Mouse (Mus musculus) megakaryocyte, embryonic 14.5 days (primary cell): Measurements from ENCODE around the gene Cask. TPM values are rescaled to one million over a fixed set of nuclear protein-coding genes. Genes with fewer than 3 reads are reported as not detected.

Source experiments
- H3K27me3 ChIP-seq: replicated peaks from 2 replicates; pipeline ENCODE3; 2012; ENCODE audit warnings: inconsistent platforms
- H3K36me3 ChIP-seq: replicated peaks from 2 replicates; pipeline ENCODE3; 2012; ENCODE audit warnings: low read length, inconsistent platforms, mixed read lengths
- H3K4me1 ChIP-seq: 2 replicates; pipeline ENCODE4 v1.6.1; 2012; ENCODE audit warnings: inconsistent platforms
- H3K4me3 ChIP-seq: replicated peaks from 2 replicates; pipeline ENCODE3; 2012; ENCODE audit warnings: moderate library complexity, mild to moderate bottlenecking, inconsistent platforms
- H3K9me3 ChIP-seq: 2 replicates; pipeline ENCODE4 v1.6.1; 2012; ENCODE audit warnings: inconsistent platforms
- FLI1 ChIP-seq: IDR thresholded peaks from 2 replicates; pipeline ENCODE4 v1.6.1; 2012; ENCODE audit warnings: low read length, inconsistent platforms, mixed read lengths
- GATA1 ChIP-seq: IDR thresholded peaks from 3 replicates; pipeline ENCODE4 v1.6.1; 2012; ENCODE audit warnings: mixed read lengths, low read length, inconsistent platforms, borderline replicate concordance
- polyA plus RNA-seq: library from polyadenylated mRNA; stranded (reverse); fragments of >175 nt; gene quantifications from 2 replicates; pipeline ENCODE4 v1.2.3, GENCODE M21; 2012; ENCODE audit warnings: low replicate concordance; ENCODE audit not compliant: insufficient read depth

Gene Cask
- polyA plus RNA-seq, 1 experiment: 0.16 TPM

DNA sequence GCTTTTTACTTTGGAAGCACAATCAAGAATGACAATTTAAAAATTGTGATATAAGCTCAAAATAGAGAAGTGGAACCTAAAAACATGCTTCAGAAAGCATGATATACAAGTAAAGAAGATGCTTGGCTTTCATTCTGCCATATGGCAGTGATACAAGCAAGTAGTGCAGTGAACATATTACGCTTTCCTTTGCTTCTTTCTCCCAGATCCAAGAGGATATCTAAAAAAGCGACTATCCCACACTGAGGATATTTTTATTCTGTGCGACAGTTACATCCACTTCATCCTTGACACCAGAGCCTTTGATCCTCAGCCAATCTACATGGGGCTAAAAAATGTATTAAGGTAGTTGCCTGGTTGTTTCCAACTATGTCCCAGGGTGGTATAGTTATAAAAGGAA lies 169.4 kb downstream of the Cask start:
- no peaks in the 10 kb centered on the region for H3K36me3 ChIP-seq
- H3K4me3 ChIP-seq: no peak overlapping the region
- TF ChIP-seq GATA1 (no peak), FLI1 (no peak)
- H3K9me3 ChIP-seq: no peaks in the 10 kb centered on the region
- peaks cover 3% of the 10 kb centered on the region; the same call in 1 of the 2 replicates for H3K4me1 ChIP-seq
- H3K27me3 ChIP-seq: peaks cover 2% of the 10 kb centered on the region

DNA sequence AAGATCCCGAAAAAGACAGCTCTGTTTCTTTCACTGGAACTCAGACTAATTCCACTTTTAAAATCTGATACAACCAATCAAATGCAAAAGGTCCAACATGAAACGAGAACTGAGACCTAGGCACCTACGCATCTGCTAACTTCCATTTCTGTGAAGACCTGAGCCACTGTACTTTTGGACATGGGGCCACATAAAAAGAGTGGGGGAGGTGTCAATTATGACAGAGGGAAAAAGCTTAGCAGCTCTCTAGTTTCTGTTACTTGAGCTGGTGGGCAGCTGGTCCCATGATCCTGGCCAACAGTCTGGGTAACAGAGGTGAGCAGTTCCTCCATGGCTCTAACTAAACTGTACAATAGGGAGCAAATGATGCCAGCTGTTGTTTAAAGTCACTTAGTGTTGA lies 178.2 kb downstream of the Cask start:
- TF ChIP-seq GATA1: no peak
- TF ChIP-seq FLI1: no peak
- Histone ChIP-seq H3K4me3 (no peak overlapping the region), H3K4me1 (peaks cover 4% of the 10 kb centered on the region; the same call in 1 of the 2 replicates), H3K9me3 (no peaks in the 10 kb centered on the region), H3K27me3 (no peaks in the 10 kb centered on the region), H3K36me3 (no peaks in the 10 kb centered on the region)

DNA sequence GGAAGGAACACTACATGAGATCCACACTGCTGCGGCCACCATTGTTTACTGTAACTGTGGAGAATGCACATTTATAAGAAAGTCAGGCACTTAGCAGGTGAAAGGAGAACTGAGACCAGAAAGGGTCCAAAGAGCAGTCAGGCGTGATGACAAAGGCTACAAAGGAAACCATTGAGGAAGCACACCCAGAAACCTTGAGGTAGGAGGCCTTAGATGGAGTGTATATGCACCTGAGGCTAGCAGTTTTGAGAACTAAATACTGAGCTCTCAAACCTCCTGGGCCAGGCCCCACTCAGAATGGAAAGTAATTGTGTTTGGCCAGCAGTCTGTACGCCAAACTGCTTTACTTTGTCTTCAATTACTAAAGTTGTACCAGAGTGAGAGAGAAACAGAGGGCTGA lies 180.8 kb downstream of the Cask start:
- H3K9me3 ChIP-seq: no peaks in the 10 kb centered on the region
- H3K4me1 ChIP-seq: no peaks in the 10 kb centered on the region; the same call in 1 of the 2 replicates
- no peaks in the 10 kb centered on the region for H3K36me3 ChIP-seq
- H3K4me3 ChIP-seq: no peak overlapping the region
- H3K27me3 ChIP-seq: no peaks in the 10 kb centered on the region
- TF ChIP-seq FLI1 (no peak), GATA1 (no peak)

DNA sequence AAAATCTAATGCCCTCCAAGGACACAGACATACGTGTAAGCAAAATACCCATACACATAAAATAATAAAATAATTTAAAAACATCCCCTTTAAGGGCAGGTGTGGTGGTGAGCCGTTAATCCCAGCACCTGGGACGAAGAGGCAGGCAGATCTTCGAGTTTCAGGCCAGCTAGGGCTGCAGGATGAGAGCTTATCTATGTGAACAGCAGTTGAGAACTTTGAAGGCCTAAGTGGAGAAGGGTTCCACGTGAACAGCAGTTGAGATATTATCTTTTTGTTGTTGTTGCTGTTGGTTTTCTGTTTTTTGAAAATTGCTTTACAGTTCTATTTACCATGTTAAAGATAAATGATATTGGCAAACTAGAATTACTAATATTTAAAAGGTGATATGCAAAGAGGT lies 182.3 kb downstream of the Cask start:
- Histone ChIP-seq H3K9me3 (no peaks in the 10 kb centered on the region), H3K36me3 (no peaks in the 10 kb centered on the region), H3K27me3 (no peaks in the 10 kb centered on the region), H3K4me1 (no peaks in the 10 kb centered on the region; the same call in 1 of the 2 replicates), H3K4me3 (no peak overlapping the region)
- TF ChIP-seq FLI1 (no peak), GATA1 (no peak)

DNA sequence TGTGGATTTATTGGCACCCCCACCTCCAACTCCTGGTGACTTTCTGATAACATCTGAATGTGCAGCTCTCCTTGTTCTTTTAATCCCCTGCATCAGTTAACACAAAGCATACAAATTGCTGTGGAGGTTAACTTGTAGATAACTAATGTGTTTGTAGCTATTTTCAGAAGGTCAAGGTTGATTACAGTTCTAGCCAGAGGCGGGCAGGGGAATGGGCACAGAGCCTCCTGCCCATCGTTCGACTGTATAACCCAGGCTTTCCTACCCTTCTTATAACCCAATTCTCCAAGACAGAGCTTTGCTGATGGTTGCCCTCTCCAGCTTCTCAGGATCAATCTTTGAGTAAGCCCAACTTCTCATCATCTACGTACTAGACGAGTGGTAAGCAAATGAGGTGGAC lies 190.1 kb downstream of the Cask start, which contains the start of gene Gpr82:
Gene Gpr82 (plus strand): TSS at position 301 of the 400 bp plus-strand sequence.
- H3K27me3 ChIP-seq: peaks cover 4% of the 10 kb centered on the region
- H3K4me1 ChIP-seq: peaks cover 4% of the 10 kb centered on the region; the same call in 1 of the 2 replicates
- H3K36me3 ChIP-seq: no peaks in the 10 kb centered on the region
- H3K9me3 ChIP-seq: no peaks in the 10 kb centered on the region
- no peak for TF ChIP-seq GATA1
- no peak within 1 kb of the TSS for H3K4me3 ChIP-seq

DNA sequence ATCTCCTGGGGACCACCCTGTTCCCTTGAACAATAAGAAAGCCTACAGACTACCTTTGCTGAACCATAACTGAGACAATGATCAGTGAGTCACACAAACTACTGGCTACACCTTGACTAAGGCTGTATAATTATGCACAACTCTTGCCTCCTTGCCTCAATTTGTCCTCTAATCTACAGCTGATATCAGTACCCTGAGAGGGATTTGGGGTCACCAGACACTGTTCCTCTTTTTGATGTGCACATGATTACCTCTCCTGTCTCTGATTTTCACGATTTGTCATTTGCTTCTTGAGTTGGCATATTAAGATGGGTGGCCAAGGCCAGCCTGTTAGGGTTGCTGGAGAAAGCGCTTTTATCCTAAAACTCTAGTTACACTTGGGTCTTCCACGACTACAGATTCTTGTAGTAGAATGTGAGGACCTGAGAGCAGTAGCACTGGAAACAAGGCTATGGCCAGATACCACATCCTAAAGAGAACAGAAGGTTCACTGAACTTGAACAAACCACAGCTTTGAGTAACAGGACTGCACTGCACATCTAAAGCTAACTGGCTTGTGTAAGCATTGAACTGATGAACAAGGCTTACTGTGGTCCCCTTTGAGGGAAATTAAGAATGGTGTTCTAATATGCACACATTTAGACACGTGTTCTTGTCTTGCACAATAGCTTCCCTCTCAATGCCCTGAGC lies 191.8 kb downstream of the Cask start:
- H3K27me3 ChIP-seq: peaks cover 4% of the 10 kb centered on the region
- H3K36me3 ChIP-seq: no peaks in the 10 kb centered on the region
- H3K4me3 ChIP-seq: no peak overlapping the region
- peaks cover 18% of the 10 kb centered on the region; the same call in 1 of the 2 replicates for H3K4me1 ChIP-seq
- TF ChIP-seq FLI1 (no peak), GATA1 (no peak)
- no peaks in the 10 kb centered on the region for H3K9me3 ChIP-seq

DNA sequence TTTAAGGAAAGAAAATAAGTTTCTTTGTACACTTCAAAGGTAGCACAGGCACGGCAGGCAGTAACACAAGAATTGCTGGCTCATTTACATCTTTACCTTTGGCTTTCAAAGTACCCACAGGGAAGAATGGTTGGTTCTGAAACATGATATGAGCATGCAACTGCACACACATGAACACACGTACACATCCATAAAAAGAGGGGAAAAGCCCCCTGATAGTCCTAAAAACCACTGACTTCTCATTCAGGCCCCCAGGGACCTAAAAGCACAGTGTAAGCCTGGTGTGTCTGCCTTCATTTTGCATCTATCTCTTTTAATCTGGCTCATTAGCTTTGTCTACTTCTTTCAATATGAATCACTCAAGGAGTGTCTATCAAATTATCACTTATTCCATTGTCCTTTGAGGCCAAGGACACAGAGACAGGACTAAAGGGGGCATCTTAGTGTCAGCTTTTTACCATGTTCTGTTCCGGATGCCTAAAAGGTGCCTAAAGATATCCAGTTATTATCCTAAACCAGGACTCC lies 192.5 kb downstream of the Cask start:
- Histone ChIP-seq H3K4me3 (no peak overlapping the region), H3K27me3 (peaks cover 4% of the 10 kb centered on the region), H3K9me3 (no peaks in the 10 kb centered on the region), H3K36me3 (no peaks in the 10 kb centered on the region), H3K4me1 (peaks cover 20% of the 10 kb centered on the region; the same call in 1 of the 2 replicates)
- TF ChIP-seq GATA1 (no peak), FLI1 (no peak)

DNA sequence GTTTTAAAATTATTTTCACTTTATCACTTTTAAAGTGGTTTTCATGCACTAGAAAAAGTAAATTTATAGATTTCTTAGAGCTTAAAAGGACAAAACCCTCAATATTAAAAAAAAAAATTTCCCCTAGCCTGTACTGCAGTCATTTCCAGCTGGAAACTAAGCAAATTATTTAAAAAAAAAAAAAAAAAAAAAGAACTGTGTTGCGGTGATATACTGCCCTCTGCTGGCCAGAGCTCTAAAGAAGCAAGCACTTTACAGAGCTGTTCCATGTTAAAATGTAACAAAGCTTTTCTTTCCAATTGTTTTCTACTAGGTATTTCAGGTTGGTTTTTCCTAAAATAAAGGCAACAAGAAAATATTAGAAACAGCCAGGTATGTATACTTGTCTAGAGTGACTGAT lies 194.4 kb downstream of the Cask start:
- no peaks in the 10 kb centered on the region for H3K36me3 ChIP-seq
- TF ChIP-seq FLI1: no peak
- no peak for TF ChIP-seq GATA1
- H3K9me3 ChIP-seq: no peaks in the 10 kb centered on the region
- H3K4me1 ChIP-seq: peaks cover 20% of the 10 kb centered on the region; the same call in 1 of the 2 replicates
- no peak overlapping the region for H3K4me3 ChIP-seq
- H3K27me3 ChIP-seq: peaks cover 4% of the 10 kb centered on the region

DNA sequence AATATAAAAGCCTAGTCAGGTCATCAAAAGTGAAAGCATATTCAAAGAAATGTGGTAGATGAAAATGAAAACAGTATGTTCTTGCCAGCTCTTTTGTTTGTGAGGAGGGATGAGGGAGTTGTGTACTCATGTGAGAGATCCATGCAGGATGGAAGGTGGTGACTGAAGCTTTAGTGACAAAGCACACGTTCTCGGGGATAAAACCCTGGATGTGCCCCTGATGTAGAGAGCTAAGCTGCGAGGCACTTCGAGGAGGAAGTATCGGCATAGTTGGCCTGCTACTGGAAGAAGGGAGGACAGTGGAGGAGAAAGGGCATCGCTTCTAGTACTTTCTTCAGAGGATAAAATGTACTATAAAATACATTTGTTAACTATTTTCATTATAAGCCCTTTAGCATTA lies 195.3 kb downstream of the Cask start:
- TF ChIP-seq FLI1 (no peak), GATA1 (no peak)
- Histone ChIP-seq H3K4me3 (peak overlapping the region; percentile 87), H3K9me3 (no peaks in the 10 kb centered on the region), H3K4me1 (peaks cover 20% of the 10 kb centered on the region; the same call in 1 of the 2 replicates), H3K27me3 (no peaks in the 10 kb centered on the region), H3K36me3 (no peaks in the 10 kb centered on the region)

DNA sequence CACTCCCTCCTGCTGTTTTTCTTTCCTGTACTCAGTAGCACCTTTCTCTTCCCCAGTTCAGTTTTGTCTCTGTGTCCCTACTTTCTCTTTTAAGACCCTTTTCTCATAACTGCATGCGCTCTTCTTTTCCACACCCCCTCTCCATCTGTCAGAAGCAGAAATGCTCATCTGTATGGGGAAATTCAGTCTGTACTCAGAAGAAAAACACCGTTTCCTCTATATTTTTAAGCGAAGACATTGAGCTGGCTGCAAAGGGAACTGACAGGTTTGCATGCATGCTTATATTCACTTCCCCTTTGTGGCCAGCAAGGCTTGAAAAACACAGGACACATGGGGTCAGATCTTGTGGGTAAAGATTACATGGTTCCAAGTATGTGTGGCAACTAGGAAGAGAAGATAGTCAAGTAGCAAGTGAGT lies 196.2 kb downstream of the Cask start:
- no peaks in the 10 kb centered on the region for H3K9me3 ChIP-seq
- H3K4me3 ChIP-seq: peak overlapping the region; percentile 69
- H3K27me3 ChIP-seq: no peaks in the 10 kb centered on the region
- H3K4me1 ChIP-seq: peaks cover 20% of the 10 kb centered on the region; the same call in 1 of the 2 replicates
- H3K36me3 ChIP-seq: no peaks in the 10 kb centered on the region
- no peak for TF ChIP-seq GATA1
- no peak for TF ChIP-seq FLI1

DNA sequence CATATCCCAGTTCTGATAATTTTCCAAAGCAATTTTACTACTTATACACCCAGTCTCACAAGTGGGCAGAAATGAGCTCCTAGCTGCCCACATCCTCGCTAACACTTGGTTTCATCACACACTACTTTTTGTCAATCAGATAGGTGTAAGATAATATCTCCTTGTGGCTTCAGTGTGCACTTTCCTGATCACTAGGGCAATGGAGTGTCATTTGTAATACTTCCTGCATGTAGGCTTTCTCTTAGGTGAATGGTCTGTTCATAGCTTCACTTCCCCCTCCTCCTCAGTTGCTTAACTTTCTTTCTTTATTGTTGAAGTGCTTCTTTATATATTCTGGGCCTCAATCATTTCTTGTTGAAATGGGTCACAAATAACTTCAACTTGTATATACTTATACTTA lies 198.9 kb downstream of the Cask start:
- H3K4me3 ChIP-seq: no peak overlapping the region
- 0 out of 2 replicates have a peak, but pooled peaks cover under 1% of the 10 kb centered on the region for H3K9me3 ChIP-seq
- H3K4me1 ChIP-seq: peaks cover 20% of the 10 kb centered on the region; the same call in 1 of the 2 replicates
- no peaks in the 10 kb centered on the region for H3K36me3 ChIP-seq
- TF ChIP-seq GATA1 (no peak), FLI1 (no peak)
- H3K27me3 ChIP-seq: no peaks in the 10 kb centered on the region
